Mouse (Mus musculus) thymus, postnatal 25 days (tissue): ENCODE measurements around the gene Rgs10.

ENCODE experiments used
- DNase-seq: peaks from one replicate; pipeline ENCODE4 v3.0.0; 2022

The Rgs10 gene

DNA sequence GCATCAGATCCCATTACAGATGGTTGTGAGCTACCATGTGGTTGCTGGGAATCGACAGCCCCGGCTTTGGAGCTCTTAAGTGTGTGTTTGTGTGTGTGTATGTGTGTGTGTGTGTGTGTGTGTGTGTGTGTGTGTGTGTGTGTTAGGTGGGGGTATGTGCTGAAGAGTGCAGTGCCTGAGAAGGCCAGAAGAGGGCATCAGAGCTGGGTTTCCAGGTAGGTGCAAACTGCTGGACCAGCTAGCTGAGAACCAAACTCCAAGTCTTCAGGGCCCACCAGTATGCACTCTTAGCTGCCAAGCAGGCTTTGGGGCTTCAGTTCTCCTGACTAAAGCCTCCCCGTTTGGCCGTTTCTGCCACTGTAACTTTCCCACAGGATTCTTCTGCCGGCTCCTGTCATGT is 10.3 kb downstream of the Rgs10 start:
- DNase-seq = no peak

- DNase-seq = no peak
Observed at GRCm38 (mm10) chr7:128403988-128404387, 14.6 kb downstream of the Rgs10 start.

GRCm38 (mm10) chr7:128403586-128403985 is 15.0 kb downstream of the Rgs10 start:
- no peak for DNase-seq

- DNase-seq = no peak
Observed at GRCm38 (mm10) chr7:128403128-128403527, 15.4 kb downstream of the Rgs10 start.

- no peak for DNase-seq
Observed at GRCm38 (mm10) chr7:128402577-128402976, 16.0 kb downstream of the Rgs10 start.

- peak; percentile 75 for DNase-seq
Observed at GRCm38 (mm10) chr7:128398664-128399063, 19.9 kb downstream of the Rgs10 start.

GRCm38 (mm10) chr7:128397066-128397465 is 21.5 kb downstream of the Rgs10 start:
- no peak for DNase-seq

DNA sequence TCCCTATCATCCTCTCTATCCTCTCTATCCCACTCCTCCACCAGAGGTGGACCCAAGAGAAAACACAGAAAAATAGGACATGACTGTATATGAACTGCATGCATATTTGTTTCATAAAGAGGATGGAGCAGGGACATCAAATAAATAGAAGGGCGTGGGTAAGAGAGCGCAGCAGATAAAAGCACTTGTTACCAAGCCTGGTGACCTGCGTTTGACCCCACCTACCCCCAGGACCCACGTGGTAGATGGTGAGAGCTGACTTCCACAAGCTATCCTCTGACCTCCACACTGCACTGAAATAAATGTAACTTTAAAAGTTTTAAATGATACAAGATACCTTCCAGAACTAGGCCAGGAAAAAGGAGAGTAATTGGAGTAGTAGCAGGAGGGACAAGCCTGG is 24.8 kb downstream of the Rgs10 start:
- DNase-seq = no peak

GRCm38 (mm10) chr7:128392972-128393314 is 25.6 kb downstream of the Rgs10 start:
- no peak for DNase-seq

DNA sequence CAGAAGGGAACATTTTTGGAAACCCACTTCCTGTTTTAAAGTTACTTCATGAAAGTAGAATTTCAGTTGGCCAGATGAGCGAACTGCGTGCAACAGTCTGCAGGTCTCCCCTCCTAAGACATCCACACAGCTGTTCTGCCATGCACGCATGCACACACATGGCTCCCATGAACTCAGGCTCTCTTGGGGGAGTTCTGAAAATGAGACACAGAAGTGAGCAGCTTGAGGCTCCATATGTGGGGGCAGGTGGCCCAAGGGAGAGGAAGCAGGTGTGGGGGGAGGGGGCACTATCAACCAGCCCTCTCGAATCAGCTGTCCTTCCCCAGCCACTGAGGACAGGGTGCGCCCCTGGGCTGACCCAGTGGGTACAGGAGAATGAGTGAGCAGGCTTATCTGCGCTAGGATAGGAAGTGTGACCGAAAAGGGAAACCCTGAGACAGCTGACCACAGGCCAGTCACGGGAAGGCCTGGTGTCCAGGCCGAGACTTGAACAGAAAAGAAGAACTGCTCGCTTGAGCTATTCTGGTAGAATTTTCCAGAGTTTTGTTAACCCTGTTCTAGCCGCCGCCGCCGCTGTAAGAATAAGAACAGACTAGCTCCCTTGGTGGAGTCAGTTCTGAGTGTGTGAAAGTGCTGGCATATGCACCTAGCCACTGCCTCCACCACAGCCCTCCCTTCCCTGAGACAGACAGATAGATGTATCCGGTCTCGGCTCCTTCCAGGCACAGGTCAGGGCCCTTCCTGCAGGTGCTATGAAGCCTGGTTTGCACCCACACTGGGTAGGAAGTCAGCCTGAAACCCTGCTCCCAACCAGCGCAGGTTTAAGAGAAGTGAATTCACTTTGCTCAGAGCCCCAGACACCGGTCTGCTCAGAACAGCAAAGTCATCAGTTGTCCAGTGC is 26.2 kb downstream of the Rgs10 start:
- DNase-seq = peak; percentile 86

DNA sequence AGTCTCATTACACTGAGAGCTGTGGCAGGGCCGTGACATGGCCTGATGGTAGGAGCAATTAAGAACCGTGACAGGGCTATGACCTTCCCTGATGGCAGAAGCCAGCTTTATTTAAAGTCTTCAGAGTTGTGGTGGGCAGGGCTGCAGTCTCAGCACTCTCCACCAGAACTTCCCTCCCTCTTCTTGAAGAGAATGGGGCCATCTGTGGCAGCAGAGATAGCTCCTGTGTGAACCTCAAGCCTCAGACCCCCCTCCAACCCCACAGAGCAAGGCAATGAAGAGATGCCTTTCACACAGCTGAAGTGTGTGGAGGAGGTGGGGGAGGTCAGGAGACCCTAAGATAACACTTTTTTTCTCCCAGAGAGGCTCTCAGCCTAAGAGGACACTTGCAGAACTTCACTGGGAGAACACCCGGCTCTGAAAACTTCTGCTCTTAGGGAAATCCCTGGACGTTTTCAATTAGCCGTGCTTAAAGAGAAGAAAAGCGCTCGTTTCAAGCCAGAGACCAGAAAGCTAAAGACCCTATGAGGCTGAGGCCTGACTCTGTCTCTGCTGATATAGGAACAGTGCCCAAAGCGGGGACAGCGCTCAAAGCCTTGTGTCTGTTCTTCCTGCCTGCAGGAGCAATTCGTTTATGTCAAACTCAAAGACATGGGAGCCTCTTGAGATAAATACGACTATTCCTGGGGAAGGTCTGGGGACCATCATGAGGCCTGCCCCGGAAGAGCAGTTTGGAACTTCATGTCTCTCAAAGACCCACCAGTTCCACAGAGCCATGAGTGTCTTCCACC is 27.1 kb downstream of the Rgs10 start:
- peak; percentile 70 for DNase-seq

DNA sequence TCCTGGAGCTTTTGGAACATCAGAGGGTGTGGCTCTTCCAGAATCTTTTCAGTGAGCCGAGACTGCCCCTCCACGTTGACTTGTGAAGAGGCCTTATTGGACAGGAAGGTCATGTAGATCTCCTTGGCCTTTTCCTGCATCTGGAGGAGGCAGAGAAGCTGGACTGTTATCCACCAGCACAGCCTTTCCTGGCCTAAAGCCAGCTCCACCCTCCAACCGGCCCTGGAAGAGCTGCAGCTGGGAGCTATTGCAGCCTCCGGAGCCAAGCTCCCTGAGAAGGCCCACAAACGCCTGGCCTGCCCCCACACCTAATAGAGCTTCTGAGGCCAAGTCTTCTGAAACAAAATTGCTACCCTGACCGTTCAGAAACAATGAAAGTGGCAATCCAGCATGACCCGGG is 29.6 kb downstream of the Rgs10 start:
- no peak for DNase-seq

DNA sequence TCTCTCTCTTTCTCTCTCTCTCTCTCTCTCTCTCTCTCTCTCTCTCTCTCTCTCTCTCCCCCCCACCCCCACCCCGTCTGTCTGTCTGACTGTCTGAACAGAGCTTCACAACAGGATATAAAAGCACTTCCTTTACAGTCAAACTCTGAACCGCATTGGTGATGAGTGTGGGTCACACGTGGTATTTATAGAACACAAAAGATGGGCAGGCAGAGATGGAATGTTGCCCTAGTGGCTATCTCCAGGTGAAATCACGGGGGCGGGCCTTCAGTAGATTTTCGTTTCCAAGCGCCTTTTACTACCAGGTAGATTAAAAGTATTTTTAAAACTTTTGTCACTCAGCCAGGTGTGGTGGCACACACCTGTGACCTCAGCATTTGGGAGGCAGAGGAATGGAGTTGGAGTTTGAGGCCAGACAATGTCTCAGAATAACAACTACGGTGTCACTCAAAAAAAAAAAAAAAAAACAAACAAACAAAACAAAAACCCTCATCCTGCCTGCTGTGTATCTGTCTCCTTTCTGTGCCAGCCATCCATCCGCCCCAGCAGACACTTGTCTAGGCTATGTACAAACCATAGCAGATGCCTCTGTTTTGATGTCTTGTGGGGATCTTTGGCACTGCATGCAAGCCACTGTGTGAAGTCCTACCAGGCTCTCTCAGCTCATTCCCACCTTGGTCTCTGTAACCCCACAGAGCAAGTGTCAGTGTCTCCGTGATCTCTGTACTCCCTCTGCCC is 34.7 kb downstream of the Rgs10 start:
- peak; percentile 68 for DNase-seq

- DNase-seq = peak; percentile 56
Observed at GRCm38 (mm10) chr7:128383189-128383725, 35.3 kb downstream of the Rgs10 start.

DNA sequence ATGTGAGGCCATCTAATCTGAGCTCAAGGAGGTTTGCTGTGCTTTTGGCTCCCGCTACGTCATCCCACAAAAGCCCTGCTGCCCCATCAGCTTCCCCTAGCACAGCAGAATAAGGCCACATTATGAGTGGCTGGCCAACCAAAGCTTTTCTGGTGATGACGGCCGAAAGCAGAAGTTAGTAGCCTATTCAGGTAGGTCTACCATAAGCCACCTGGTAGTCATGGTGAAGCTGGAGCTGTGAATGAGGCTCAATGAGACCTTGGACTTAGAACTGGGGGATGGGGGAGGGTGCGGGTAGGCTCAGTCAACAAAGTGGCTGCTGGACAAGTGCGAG is 36.1 kb downstream of the Rgs10 start:
- no peak for DNase-seq

GRCm38 (mm10) chr7:128381811-128382526 is 36.6 kb downstream of the Rgs10 start:
- peak; percentile 66 for DNase-seq

DNA sequence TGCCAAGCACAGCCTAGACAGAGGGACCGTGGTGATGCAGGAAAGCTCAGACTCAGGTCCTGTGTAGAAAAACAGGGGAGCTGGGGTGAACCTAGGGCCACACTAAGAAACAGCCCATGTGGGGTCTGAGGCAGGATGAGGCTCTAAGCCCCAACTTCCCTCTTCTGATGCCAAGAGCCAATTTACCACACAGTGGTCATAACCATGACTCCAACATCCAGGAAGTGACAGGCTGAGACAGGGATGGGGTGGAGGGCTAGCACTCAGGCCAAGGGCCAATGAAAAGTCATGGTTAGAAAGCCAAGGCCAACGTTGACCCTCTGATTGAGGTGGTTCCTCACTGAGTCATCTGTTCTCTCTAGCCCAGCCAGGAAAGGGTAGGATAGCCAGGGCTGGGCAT is 37.6 kb downstream of the Rgs10 start:
- no peak for DNase-seq

GRCm38 (mm10) chr7:128379162-128379805 is 39.3 kb downstream of the Rgs10 start:
- DNase-seq = peak; percentile 54

- peak; percentile 61 for DNase-seq
Observed at GRCm38 (mm10) chr7:128376206-128376701, 42.3 kb downstream of the Rgs10 start.

- peak; percentile 64 for DNase-seq
Observed at GRCm38 (mm10) chr7:128374156-128374555, 44.4 kb downstream of the Rgs10 start.

GRCm38 (mm10) chr7:128373751-128374150 is 44.8 kb downstream of the Rgs10 start:
- peak; percentile 54 for DNase-seq

DNA sequence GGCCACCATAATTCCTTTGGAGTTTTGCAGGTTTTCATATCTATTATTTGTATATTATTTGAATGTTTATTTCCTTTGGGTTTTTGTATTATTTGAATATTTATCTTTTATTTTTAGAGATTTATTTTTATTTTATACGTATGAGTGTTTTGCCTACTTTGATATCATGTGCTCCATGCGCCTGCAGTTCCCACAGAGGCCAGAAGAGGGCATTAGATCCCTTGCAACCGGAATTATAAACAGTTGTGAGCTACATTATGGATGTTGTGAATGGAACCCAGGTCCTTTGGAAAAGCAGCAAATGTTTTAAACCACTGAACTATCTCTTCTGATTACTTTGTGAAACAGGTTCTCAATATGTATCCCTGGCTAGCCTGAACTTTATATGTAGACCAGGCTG is 46.2 kb downstream of the Rgs10 start:
- peak; percentile 78 for DNase-seq
